Mouse (Mus musculus) intestine, embryonic 14.5 days (tissue): ENCODE measurements around the gene Sstr4. TPM values are rescaled to one million over a fixed set of nuclear protein-coding genes. Genes with fewer than 3 reads are reported as not detected.

Source experiments
- ATAC-seq: fragments of 200-750 bp; cut with Nextera tagmentation; replicated peaks from 2 replicates; pipeline ENCODE4 v1.8.0; 2017; ENCODE audit warnings: low read depth, moderate number of reproducible peaks, moderate TSS enrichment, moderate library complexity; ENCODE audit not compliant: low FRiP score, low TSS enrichment
- DNase-seq: peaks from one replicate; pipeline ENCODE4 v3.0.0-alpha.2; 2018; ENCODE audit warnings: low spot score
- H3K27ac ChIP-seq: fragments of 300-500 bp; sonication (generic); 2 replicates; pipeline ENCODE4 v1.5.1; 2014; ENCODE audit warnings: low read depth, mild to moderate bottlenecking, control low read depth
- H3K27me3 ChIP-seq: fragments of 300-500 bp; sonication (generic); replicated peaks from 2 replicates; pipeline ENCODE4 v1.6.1; 2014; ENCODE audit warnings: low read length, control low read depth; ENCODE audit not compliant: control insufficient read depth, insufficient read depth
- H3K36me3 ChIP-seq: fragments of 300-500 bp; sonication (generic); 2 replicates; pipeline ENCODE4 v1.6.1; 2014; ENCODE audit warnings: low read length, control low read depth; ENCODE audit not compliant: control insufficient read depth, insufficient read depth
- H3K4me1 ChIP-seq: fragments of 300-500 bp; sonication (generic); replicated peaks from 2 replicates; pipeline ENCODE4 v1.6.1; 2014; ENCODE audit warnings: low read length, control low read depth, mixed read lengths; ENCODE audit not compliant: control insufficient read depth, insufficient read depth
- H3K4me2 ChIP-seq: fragments of 300-500 bp; sonication (generic); 2 replicates; pipeline ENCODE4 v1.6.1; 2014; ENCODE audit warnings: low read length
- H3K4me3 ChIP-seq: fragments of 300-500 bp; sonication (generic); 2 replicates; pipeline ENCODE4 v1.5.1; 2014; ENCODE audit warnings: low read depth, low read length, control low read depth, mixed read lengths
- H3K9ac ChIP-seq: fragments of 300-500 bp; sonication (generic); 2 replicates; pipeline ENCODE4 v1.6.1; 2014; ENCODE audit warnings: mild to moderate bottlenecking, low read length
- H3K9me3 ChIP-seq: fragments of 300-500 bp; sonication (generic); 2 replicates; pipeline ENCODE4 v1.6.1; 2016; ENCODE audit warnings: low read length, control low read depth; ENCODE audit not compliant: control insufficient read depth
- WGBS: fragments of 180-500 bp; shearing (Covaris S2); extraction: QIAGEN DNeasy Blood & Tissue Kit; methylation state at CpG from one replicate; pipeline ENCODE4 v1.1.7; 2014; 5-methylcytosine and 5-hydroxymethylcytosine counted together
- polyA plus RNA-seq: library from polyadenylated mRNA; unstranded; fragments of >200 nt; fragmentation: Nextera tagmentation; extraction: Ambion mirVana; gene quantifications from 2 replicates; pipeline ENCODE4 v1.2.1, GENCODE M21; 2014

Gene Sstr4
- 3.2 and 3.5 TPM in 2 replicates for polyA plus RNA-seq

- Histone ChIP-seq H3K9me3 (no peaks in the 10 kb centered on the region), H3K27ac (no peak within 1 kb of the TSS), H3K9ac (peak within 1 kb of the TSS; percentile 45), H3K27me3 (peaks cover 20% of the 10 kb centered on the region), H3K4me3 (peak within 1 kb of the TSS; percentile 57), H3K4me2 (peak within 1 kb of the TSS; percentile 99), H3K36me3 (no peaks in the 10 kb centered on the region), H3K4me1 (peaks cover 23% of the 10 kb centered on the region)
- peak; percentile 74 for DNase-seq
- 4% methylated on average over 82 of the region's 83 CpGs for WGBS
- peak; percentile 65 for ATAC-seq
Measured at GRCm38 (mm10) chr2:148395131-148396051, at the start of gene Sstr4. Gene Sstr4, plus strand, starts transcription at chr2:148395344.

- Histone ChIP-seq H3K4me1 (no peaks in the 10 kb centered on the region), H3K27ac (no peak overlapping the region), H3K4me2 (no peak overlapping the region), H3K36me3 (no peaks in the 10 kb centered on the region), H3K9ac (no peak overlapping the region), H3K4me3 (no peak overlapping the region), H3K9me3 (no peaks in the 10 kb centered on the region), H3K27me3 (no peaks in the 10 kb centered on the region)
- no peak for DNase-seq
- ATAC-seq = no peak
Measured at GRCm38 (mm10) chr2:148345373-148345772, 49.8 kb upstream of the Sstr4 start.

GRCm38 (mm10) chr2:148346976-148347375 lies 48.2 kb upstream of the Sstr4 start:
- Histone ChIP-seq H3K27me3 (no peaks in the 10 kb centered on the region), H3K9ac (no peak overlapping the region), H3K9me3 (no peaks in the 10 kb centered on the region), H3K4me1 (no peaks in the 10 kb centered on the region), H3K27ac (no peak overlapping the region), H3K4me2 (no peak overlapping the region), H3K4me3 (no peak overlapping the region), H3K36me3 (no peaks in the 10 kb centered on the region)
- ATAC-seq (no peak), DNase-seq (no peak)
- WGBS = 93% methylated on average over 1 of the region's 1 CpGs

- Histone ChIP-seq H3K27ac (no peak overlapping the region), H3K4me1 (no peaks in the 10 kb centered on the region), H3K36me3 (no peaks in the 10 kb centered on the region), H3K9me3 (no peaks in the 10 kb centered on the region), H3K9ac (no peak overlapping the region), H3K4me3 (no peak overlapping the region), H3K27me3 (no peaks in the 10 kb centered on the region), H3K4me2 (no peak overlapping the region)
- WGBS = 60% methylated on average over 4 of the region's 4 CpGs
- DNase-seq (no peak), ATAC-seq (no peak)
Measured at GRCm38 (mm10) chr2:148349509-148350307, 45.4 kb upstream of the Sstr4 start.

- 72% methylated on average over 2 of the region's 2 CpGs for WGBS
- Histone ChIP-seq H3K27ac (no peak overlapping the region), H3K9ac (no peak overlapping the region), H3K9me3 (no peaks in the 10 kb centered on the region), H3K36me3 (no peaks in the 10 kb centered on the region), H3K27me3 (no peaks in the 10 kb centered on the region), H3K4me1 (no peaks in the 10 kb centered on the region), H3K4me3 (no peak overlapping the region), H3K4me2 (no peak overlapping the region)
- ATAC-seq = no peak
- no peak for DNase-seq
Measured at GRCm38 (mm10) chr2:148350460-148350859, 44.7 kb upstream of the Sstr4 start.

- Histone ChIP-seq H3K4me2 (no peak overlapping the region), H3K36me3 (no peaks in the 10 kb centered on the region), H3K9ac (no peak overlapping the region), H3K9me3 (no peaks in the 10 kb centered on the region), H3K4me3 (no peak overlapping the region), H3K4me1 (no peaks in the 10 kb centered on the region), H3K27ac (no peak overlapping the region), H3K27me3 (no peaks in the 10 kb centered on the region)
- ATAC-seq (0 out of 2 replicates have a peak, but pooled peaks have one; percentile 32), DNase-seq (no peak)
- 46% methylated on average over 1 of the region's 1 CpGs for WGBS
Measured at GRCm38 (mm10) chr2:148352655-148353054, 42.5 kb upstream of the Sstr4 start.

GRCm38 (mm10) chr2:148357145-148357544 lies 38.0 kb upstream of the Sstr4 start:
- WGBS = 77% methylated on average over 1 of the region's 1 CpGs
- H3K4me3 ChIP-seq = no peak overlapping the region

GRCm38 (mm10) chr2:148364536-148364935 lies 30.6 kb upstream of the Sstr4 start:
- H3K27me3 ChIP-seq = no peaks in the 10 kb centered on the region
- no peaks in the 10 kb centered on the region for H3K36me3 ChIP-seq
- H3K4me2 ChIP-seq = no peak overlapping the region
- no peak overlapping the region for H3K4me3 ChIP-seq
- H3K9ac ChIP-seq = no peak overlapping the region
- ATAC-seq (no peak), DNase-seq (peak; percentile 13)
- no peaks in the 10 kb centered on the region for H3K4me1 ChIP-seq
- H3K9me3 ChIP-seq = no peaks in the 10 kb centered on the region
- 96% methylated on average over 3 of the region's 3 CpGs for WGBS
- H3K27ac ChIP-seq = no peak overlapping the region

More at GRCm38 (mm10) chr2:148357145-148357544, 38.0 kb upstream of the Sstr4 start:
- Histone ChIP-seq H3K36me3 (no peaks in the 10 kb centered on the region), H3K9me3 (no peaks in the 10 kb centered on the region), H3K4me2 (no peak overlapping the region), H3K4me1 (no peaks in the 10 kb centered on the region), H3K9ac (no peak overlapping the region), H3K27me3 (no peaks in the 10 kb centered on the region), H3K27ac (no peak overlapping the region)
- ATAC-seq (no peak), DNase-seq (no peak)
